Mouse (Mus musculus) kidney, adult 9 months (tissue): ENCODE measurements around the gene Csf2rb.
"Not testable (repeated sequence)": the region's sequence is repeated elsewhere in the genome, so short reads cannot be mapped to it uniquely, and the experiment has no call there.

Experiments
- DNase-seq: peaks from one replicate; pipeline ENCODE4 v3.0.0; 2022

The Csf2rb gene

DNA sequence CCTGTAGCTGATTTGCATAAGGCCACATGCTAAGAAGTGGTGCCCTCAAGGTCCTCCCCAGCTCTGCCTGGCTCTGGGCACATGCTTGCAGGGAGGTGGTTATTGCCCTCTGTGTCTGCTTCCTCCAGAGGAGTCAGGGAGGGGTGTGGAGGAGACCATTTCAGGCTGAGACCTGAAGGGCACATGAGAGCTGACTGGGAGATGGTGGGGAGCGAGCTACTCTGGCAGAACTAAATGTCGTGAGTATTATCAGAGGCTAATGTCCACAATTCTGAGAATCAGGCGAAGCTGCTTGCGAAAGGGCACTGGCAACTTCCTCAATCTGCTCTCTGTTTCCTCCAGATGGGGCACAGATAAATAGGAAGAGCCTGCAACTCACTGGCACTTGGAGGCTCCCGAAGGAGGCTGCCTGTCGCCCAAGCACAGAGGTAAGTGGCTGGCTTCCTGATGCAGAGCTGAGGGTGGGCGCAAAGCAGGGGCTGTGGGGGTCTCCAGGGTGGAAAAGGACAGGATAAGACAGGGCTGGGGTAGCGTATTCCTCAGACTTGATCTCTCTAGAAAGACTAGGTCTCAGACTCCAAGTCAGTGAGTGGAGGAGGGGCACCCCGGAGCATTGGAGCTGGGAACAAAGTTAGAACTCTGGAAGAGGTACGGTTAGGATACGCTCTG is at the start of gene Csf2rb:
Gene Csf2rb, plus strand, starts transcription at position 82 of the 669 bp plus-strand sequence.
- peak; percentile 7 for DNase-seq

- no peak for DNase-seq
Measured at GRCm38 (mm10) chr15:78278308-78278707, 47.2 kb upstream of the Csf2rb start.

GRCm38 (mm10) chr15:78287941-78288340 is 37.6 kb upstream of the Csf2rb start:
- no peak for DNase-seq

GRCm38 (mm10) chr15:78289775-78290174 is 35.8 kb upstream of the Csf2rb start:
- not testable (repeated sequence) for DNase-seq

DNA sequence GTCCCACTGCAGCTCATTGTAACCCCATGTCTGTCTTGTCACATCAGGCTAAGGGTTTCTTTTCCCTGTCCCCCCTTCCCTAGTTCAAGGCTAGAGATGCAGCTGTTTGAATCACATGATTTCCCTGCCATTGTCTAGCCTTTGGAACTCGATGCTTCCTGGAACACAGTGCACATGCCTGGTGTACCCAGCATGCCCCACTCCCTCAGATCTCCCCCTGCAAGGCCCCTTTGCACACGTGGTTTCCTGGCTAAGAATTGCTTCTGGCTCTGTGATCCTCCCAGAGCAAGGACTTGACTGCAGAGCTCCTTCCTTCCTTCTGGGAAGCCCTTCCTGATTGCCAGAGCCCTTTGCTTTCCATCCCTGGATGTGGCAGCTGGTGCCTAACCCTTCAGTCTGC is 32.3 kb upstream of the Csf2rb start:
- DNase-seq, result not testable (repeated sequence)

- no peak for DNase-seq
Measured at GRCm38 (mm10) chr15:78293716-78294115, 31.8 kb upstream of the Csf2rb start.

DNA sequence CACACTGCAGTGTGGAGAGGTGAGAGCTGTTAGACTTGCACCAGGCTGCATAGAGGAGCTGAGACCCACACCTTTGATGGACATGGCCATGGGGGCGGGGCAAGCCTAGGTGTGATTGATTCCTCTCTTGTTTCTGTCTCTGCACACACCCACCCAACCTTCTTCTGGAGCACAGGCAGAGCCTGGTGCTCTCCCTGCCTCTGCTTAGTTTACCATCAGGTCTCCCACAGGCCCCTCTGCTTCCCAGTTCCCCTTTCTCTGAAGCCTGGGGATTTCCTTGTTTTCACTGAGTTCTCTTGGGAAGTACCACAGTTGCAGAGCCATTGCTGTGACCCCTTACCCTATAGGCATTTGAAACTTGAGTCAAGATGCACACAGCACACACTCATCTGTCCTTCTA is 27.0 kb upstream of the Csf2rb start:
- no peak for DNase-seq

DNA sequence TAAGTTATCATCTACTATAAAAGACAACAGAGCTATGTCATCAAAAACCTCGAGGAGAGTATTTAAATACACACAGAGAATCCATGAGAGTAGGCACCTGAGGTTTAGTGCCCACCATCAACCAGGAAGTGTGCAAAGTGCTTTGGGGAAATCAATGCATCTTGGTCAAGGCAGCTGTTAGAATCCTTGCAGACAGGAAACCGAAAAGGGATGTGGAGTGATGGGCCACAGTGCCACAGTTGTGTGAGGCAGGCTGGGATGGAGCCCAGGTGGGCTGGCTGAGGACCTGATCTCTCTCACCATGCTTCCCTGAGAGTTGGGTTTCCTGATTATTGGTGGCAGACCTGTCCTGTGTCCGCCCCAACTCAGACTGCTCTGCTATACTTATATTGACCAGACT is 25.9 kb upstream of the Csf2rb start:
- no peak for DNase-seq

GRCm38 (mm10) chr15:78300773-78301172 is 24.8 kb upstream of the Csf2rb start:
- DNase-seq, result no peak

DNA sequence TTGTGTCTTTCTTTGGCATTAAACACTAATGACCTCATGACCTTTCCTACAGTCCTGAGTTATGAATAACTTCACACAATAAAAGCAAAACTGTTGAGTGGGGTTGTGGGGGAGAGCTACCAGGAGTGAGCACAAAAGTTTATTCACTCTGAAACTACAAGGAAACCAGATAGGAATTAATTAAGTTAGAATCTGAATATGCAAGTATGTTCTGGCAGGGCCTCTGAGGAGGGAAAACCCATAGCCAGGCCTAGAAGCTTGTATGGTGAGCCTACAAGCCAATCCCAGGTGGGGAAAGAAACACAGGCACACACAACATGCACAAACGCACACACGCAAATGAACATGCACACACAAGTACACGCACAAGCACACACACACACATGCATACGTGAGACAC is 22.8 kb upstream of the Csf2rb start:
- no peak for DNase-seq

GRCm38 (mm10) chr15:78303665-78304233 is 21.8 kb upstream of the Csf2rb start:
- no peak for DNase-seq

GRCm38 (mm10) chr15:78305341-78305933 is 20.1 kb upstream of the Csf2rb start, which contains the start of gene Csf2rb2:
Gene Csf2rb2 (minus strand): TSS chr15:78305721.
- DNase-seq, result no peak

- no peak for DNase-seq
Measured at GRCm38 (mm10) chr15:78309865-78310264, 15.7 kb upstream of the Csf2rb start.

DNA sequence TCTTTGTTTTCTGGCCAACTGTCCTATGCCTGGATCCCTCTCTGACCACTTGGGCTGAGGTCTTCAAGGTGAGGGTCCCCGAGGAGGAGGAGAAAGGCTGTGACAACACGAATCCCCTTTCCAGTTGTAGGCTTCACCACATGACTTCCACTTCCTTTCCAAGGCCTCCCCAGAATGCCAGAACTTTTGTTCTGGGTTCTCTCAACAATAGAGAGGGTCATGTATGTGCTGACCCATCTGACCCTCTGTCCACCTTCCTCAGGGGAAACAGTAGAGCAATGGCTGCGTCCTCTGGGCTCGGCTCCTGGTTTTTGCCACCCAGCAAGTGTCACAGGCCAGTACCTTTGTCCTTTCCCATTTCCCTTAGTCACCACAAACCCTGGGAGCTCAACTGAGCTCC is 14.6 kb upstream of the Csf2rb start:
- DNase-seq, result no peak

DNA sequence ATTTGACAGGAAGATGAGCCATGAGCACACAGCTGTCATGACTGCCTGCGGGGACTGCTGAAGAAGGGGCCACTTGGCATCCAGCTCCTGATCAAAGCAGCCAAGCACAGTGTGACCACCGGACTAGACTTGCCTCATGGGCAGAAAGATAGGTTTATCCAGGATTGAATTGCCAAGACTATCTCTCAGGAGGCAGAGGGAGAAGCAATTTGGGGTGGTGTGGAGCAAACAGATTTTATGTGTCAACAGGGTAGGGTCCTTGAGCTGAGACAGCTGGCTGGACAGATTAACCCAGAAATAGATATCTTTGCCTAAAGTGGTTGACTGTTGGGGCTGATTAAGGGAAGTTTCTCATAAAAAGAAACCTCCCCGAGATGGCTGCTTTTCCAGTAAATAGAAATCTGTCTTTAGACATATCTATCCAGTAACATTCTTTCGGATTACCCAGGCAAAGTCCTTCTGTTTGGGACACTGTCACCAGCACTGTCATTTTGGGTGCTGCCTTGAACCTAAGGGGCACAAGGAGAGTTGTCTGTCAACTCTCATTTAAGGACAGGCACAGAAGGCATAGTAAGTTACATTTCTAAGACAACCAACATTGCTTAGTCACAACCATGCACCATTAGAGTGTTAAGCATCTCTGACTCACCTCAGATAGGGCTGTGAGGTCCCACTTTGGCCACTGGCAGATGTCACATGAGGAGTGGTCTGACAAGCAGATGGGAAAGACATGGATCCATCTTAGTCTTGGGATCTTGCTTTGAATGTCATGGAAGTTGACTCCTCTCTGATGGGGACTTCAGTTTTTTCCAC is 12.9 kb upstream of the Csf2rb start:
- DNase-seq, result not testable (repeated sequence)

GRCm38 (mm10) chr15:78313659-78314058 is 11.9 kb upstream of the Csf2rb start:
- not testable (repeated sequence) for DNase-seq

- not testable (repeated sequence) for DNase-seq
Measured at GRCm38 (mm10) chr15:78318338-78319171, 7.0 kb upstream of the Csf2rb start.

DNA sequence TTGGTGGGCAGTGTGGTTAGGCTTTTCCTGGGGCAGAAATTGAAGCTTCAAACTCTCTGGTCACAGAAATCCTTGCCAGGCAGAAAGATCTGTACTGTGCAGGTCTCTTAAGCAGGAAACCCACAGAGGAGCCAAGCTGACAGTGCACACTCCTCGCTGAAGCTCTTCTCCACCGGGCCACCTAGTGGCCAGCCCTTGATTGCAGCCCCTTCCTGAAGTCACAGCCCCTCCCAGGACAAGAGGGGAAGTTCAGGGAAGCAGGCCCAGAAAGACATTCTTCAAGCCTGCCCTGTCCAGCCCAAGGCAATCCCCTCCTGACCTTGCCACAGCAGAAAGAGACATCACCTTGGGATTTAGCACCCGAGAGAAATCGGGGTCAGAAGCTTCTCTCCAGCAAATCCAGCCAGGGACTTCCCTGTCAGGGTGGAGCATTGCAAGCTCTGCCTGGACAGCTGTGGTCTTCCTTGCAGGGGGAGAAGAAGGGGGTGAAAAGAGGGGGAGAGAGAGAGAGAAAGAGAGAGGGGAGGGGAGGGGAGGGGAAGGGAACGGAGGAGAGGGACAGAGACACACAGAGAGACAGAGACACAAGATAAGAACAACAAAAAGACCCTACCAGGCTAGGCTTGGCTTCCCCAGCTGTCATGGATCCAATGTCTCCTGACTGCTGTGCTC is 4.6 kb upstream of the Csf2rb start:
- DNase-seq, result peak; percentile 63

GRCm38 (mm10) chr15:78323366-78323765 is 2.2 kb upstream of the Csf2rb start:
- DNase-seq, result no peak

DNA sequence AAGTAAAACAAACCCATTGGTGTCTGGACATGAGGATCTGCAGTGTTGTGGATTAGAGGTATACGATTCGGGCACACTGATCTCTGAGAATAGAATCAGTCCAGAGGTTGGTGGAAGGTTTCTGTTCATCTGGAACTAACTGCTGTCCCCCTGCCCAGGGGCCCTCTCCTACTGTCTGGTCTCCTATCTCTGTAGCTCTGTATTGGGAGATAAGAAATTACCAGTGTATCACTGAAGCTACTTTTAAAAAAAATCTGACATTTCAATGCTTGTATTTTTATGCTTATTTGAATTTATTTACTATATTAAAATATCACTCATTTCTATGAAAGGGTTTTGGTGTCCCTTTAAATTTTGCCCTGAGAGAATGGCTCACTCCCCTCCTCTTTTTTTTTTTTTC is 1.3 kb upstream of the Csf2rb start:
- DNase-seq, result no peak

DNA sequence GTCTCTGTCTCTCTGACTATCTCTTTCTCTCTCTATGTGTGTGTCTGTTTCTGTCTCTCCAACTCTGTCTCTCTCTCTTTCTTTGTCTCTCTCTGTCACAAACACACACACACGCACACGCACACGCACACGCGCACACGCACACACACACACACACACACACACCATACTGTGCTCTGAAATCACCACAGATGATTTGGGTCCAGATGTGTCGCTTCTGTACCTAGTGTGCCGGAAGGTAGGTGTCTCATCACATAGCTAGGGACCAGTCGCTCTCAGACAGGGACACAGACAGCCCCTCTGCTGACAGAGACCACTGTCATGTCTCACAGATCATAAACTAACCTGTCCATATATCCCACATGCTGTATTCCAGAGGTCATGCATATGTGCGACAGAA is 1.2 kb downstream of the Csf2rb start:
- DNase-seq, result no peak

- DNase-seq, result not testable (repeated sequence)
Measured at GRCm38 (mm10) chr15:78327753-78328341, 2.3 kb downstream of the Csf2rb start.
